Mouse (Mus musculus): ENCODE measurements around the gene 9530068E07Rik.
"Not testable (repeated sequence)": the region's sequence is repeated elsewhere in the genome, so short reads cannot be mapped to it uniquely, and the experiment has no call there.

9530068E07Rik gene

DNA sequence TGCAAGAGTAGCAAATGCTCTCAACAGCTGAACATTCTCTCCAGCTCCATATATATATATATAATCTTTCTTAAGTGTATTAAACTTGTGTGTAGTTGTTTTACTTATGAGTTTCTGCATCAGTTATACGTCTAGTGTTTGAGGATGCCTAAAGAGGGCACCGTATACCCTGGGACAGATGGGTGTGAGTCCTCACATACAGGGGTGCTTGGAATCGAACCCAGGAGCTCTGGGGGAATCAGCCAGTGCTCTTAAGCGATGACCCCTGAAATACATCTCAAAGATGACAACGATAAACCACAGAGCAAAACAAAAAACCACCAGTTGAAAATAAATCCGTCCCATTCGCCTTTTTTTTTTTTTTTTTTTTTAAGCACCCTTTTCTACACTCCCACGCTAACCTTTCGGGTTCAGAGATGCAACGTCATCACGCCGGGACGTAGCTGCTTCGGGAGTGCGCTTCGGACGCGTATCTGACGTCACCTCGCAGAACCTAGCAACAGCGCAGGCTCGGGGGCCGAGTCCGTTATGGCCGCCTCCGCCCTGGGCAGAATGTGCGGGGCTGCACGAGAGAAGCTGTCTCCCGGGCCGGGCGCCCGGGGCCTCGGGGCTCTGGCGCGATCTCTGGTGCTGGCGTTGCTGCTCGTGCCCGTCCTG is at the start of gene 9530068E07Rik:
Gene 9530068E07Rik (plus strand): TSS at position 489 of the 657 bp plus-strand sequence.
- DNase-seq (ENCODE audit: low read depth, low spot score), result peak; percentile 97
- Histone ChIP-seq H3K27me3 (ENCODE audit: control insufficient read depth, insufficient read depth, low read length, poor library complexity, severe bottlenecking) (no peaks in the 10 kb centered on the region), H3K36me3 (ENCODE audit: control insufficient read depth, insufficient read depth, low read length, poor library complexity, severe bottlenecking) (no peaks in the 10 kb centered on the region)

GRCm38 (mm10) chr11:52346635-52347005 is 49.6 kb upstream of the 9530068E07Rik start:
- DNase-seq (ENCODE audit: low read depth, low spot score), result peak; percentile 41
- Histone ChIP-seq H3K36me3 (ENCODE audit: control insufficient read depth, insufficient read depth, low read length, poor library complexity, severe bottlenecking) (no peaks in the 10 kb centered on the region), H3K27me3 (ENCODE audit: control insufficient read depth, insufficient read depth, low read length, poor library complexity, severe bottlenecking) (no peaks in the 10 kb centered on the region; the same call in 1 of the 2 replicates)

- no peaks in the 10 kb centered on the region for H3K36me3 ChIP-seq (ENCODE audit: control insufficient read depth, insufficient read depth, low read length, poor library complexity, severe bottlenecking)
- no peaks in the 10 kb centered on the region; the same call in 1 of the 2 replicates for H3K27me3 ChIP-seq (ENCODE audit: control insufficient read depth, insufficient read depth, low read length, poor library complexity, severe bottlenecking)
- DNase-seq (ENCODE audit: low read depth, low spot score), result no peak
Measured at GRCm38 (mm10) chr11:52348156-52348555, 48.1 kb upstream of the 9530068E07Rik start.

DNA sequence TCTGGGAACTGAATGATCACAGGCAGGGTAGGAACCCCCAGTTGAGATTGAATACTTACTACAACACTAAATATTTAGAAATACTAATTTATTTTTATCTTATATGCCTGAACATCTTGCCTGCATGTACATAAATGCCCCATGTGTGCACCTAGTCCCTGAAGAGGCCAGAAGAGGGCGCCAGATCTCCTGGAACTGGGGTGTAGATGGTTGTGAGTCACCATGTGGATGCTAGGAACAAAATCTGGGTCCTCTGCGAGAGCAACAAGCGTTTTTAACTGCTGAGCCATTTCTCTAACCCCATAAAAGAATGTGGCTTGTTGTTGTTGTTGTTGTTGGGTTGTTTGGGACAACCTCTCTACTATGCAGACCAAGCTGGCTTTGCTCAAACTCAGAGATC is 47.5 kb upstream of the 9530068E07Rik start:
- H3K36me3 ChIP-seq (ENCODE audit: control insufficient read depth, insufficient read depth, low read length, poor library complexity, severe bottlenecking), result no peaks in the 10 kb centered on the region
- no peaks in the 10 kb centered on the region; the same call in 1 of the 2 replicates for H3K27me3 ChIP-seq (ENCODE audit: control insufficient read depth, insufficient read depth, low read length, poor library complexity, severe bottlenecking)
- peak; percentile 54 for DNase-seq (ENCODE audit: low read depth, low spot score)

DNA sequence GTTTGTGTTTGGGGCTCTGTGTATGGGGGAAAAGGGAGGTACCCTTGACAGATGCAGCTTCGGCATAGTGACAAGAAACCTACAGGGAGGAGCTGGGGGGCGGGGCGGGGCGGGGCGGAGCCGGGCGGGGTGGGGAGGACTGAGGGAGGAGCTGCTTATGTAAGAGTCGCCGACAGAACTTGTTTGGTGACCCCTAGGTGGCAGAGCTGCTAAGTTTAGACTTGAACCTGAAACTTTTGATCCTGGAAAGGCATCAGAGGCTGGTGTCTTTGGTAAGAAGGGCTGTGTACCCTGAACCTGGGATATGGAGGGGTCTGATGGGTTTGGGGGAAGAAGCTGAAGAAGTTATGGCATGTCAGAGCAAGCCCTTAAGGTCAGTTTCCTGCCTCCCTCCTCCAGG is 45.3 kb upstream of the 9530068E07Rik start:
- Histone ChIP-seq H3K36me3 (ENCODE audit: control insufficient read depth, insufficient read depth, low read length, poor library complexity, severe bottlenecking) (no peaks in the 10 kb centered on the region), H3K27me3 (ENCODE audit: control insufficient read depth, insufficient read depth, low read length, poor library complexity, severe bottlenecking) (no peaks in the 10 kb centered on the region)
- peak; percentile 85 for DNase-seq (ENCODE audit: low read depth, low spot score)

- H3K36me3 ChIP-seq (ENCODE audit: control insufficient read depth, insufficient read depth, low read length, poor library complexity, severe bottlenecking), result no peaks in the 10 kb centered on the region
- H3K27me3 ChIP-seq (ENCODE audit: control insufficient read depth, insufficient read depth, low read length, poor library complexity, severe bottlenecking), result no peaks in the 10 kb centered on the region
- DNase-seq (ENCODE audit: low read depth, low spot score), result no peak
Measured at GRCm38 (mm10) chr11:52352271-52352670, 44.0 kb upstream of the 9530068E07Rik start.

DNA sequence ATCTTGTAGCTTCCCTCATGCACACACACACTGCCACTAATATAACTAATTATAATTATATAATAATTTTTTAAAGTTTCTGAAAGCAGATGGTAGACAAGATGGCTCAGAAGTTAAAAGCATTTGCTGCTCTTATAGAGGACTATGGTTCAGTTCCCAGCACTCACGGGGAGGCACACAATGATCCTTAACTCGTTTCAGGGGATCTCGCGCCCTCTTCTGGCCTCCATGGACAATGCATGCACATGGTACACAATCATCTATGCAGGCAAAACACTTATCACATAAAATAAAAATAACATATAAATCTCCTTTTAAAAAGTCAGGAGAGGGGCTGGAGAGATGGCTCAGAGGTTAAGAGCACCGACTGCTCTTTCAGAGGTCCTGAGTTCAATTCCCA is 41.6 kb upstream of the 9530068E07Rik start:
- H3K27me3 ChIP-seq (ENCODE audit: control insufficient read depth, insufficient read depth, low read length, poor library complexity, severe bottlenecking), result no peaks in the 10 kb centered on the region
- no peak for DNase-seq (ENCODE audit: low read depth, low spot score)

DNA sequence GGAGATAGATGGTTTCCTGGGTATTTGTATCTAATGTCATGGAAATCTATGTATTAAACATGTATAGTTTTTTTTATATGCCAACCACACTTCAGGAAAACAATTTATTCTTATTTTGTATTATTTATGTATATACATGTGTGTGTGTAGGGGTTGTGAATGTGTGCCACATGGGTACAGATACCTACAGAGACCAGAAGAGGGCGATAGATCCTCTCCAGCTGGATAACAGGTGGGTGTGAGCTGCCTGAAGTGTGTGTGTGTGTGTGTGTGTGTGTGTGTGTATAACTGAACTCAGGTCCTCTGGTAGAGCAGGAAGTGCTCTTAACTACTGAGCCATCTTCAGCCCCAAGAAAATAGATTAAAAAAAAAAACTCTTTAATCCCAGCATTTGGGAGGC is 40.6 kb upstream of the 9530068E07Rik start:
- no peaks in the 10 kb centered on the region for H3K27me3 ChIP-seq (ENCODE audit: control insufficient read depth, insufficient read depth, low read length, poor library complexity, severe bottlenecking)
- peak; percentile 26 for DNase-seq (ENCODE audit: low read depth, low spot score)
- no peaks in the 10 kb centered on the region for H3K36me3 ChIP-seq (ENCODE audit: control insufficient read depth, insufficient read depth, low read length, poor library complexity, severe bottlenecking)

More for the DNA sequence above, 41.6 kb upstream of the 9530068E07Rik start:
- H3K36me3 ChIP-seq (ENCODE audit: control insufficient read depth, insufficient read depth, low read length, poor library complexity, severe bottlenecking), result no peaks in the 10 kb centered on the region

DNA sequence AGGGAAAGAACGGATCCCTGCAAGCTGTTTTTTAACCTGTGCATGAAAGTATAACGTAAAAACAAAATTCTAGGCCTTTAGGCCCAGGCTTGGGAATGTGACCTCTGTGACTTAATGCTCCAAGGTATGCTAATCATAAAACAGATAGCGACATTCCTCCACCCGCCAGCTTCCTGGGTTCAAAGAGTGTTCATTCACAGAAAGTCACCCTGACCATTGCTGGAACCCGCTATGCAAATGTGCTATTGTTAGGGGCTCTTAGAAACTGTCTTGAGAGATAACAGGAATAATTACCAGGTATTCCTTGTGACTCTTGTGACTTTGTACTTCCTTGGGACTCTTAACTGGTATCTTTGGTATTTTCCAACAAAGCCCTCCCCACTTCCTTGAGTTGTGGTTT is 39.1 kb upstream of the 9530068E07Rik start:
- not testable (repeated sequence) for H3K36me3 ChIP-seq (ENCODE audit: control insufficient read depth, insufficient read depth, low read length, poor library complexity, severe bottlenecking); DNase-seq (ENCODE audit: low read depth, low spot score)

DNA sequence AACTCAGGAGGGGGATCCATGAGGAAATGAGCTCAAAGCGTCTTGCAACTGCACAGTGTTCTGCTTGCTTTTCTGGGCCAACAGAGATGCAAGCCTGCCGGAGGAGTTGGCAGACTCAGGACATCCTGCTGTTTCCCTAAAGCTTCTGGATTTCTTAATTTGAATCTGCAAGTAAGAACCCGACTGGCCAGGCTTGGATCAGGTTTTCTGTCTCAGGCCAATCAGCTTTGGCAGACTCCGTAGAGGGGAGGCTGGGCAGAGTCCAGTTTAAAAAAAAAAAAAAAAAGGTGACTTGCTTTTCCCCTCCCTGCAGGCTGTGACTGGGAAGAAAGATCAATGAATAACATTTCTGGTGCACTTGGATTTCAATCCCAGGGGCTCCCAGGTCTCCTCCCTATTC is 37.7 kb upstream of the 9530068E07Rik start:
- H3K36me3 ChIP-seq (ENCODE audit: control insufficient read depth, insufficient read depth, low read length, poor library complexity, severe bottlenecking), result no peaks in the 10 kb centered on the region
- no peak for DNase-seq (ENCODE audit: low read depth, low spot score)
- no peaks in the 10 kb centered on the region for H3K27me3 ChIP-seq (ENCODE audit: control insufficient read depth, insufficient read depth, low read length, poor library complexity, severe bottlenecking)

More for the DNA sequence above, 39.1 kb upstream of the 9530068E07Rik start:
- not testable (repeated sequence) for H3K27me3 ChIP-seq (ENCODE audit: control insufficient read depth, insufficient read depth, low read length, poor library complexity, severe bottlenecking)

- H3K36me3 ChIP-seq (ENCODE audit: control insufficient read depth, insufficient read depth, low read length, poor library complexity, severe bottlenecking), result no peaks in the 10 kb centered on the region
- no peaks in the 10 kb centered on the region for H3K27me3 ChIP-seq (ENCODE audit: control insufficient read depth, insufficient read depth, low read length, poor library complexity, severe bottlenecking)
- DNase-seq (ENCODE audit: low read depth, low spot score), result peak; percentile 54
Measured at GRCm38 (mm10) chr11:52359686-52360470, 36.4 kb upstream of the 9530068E07Rik start.

DNA sequence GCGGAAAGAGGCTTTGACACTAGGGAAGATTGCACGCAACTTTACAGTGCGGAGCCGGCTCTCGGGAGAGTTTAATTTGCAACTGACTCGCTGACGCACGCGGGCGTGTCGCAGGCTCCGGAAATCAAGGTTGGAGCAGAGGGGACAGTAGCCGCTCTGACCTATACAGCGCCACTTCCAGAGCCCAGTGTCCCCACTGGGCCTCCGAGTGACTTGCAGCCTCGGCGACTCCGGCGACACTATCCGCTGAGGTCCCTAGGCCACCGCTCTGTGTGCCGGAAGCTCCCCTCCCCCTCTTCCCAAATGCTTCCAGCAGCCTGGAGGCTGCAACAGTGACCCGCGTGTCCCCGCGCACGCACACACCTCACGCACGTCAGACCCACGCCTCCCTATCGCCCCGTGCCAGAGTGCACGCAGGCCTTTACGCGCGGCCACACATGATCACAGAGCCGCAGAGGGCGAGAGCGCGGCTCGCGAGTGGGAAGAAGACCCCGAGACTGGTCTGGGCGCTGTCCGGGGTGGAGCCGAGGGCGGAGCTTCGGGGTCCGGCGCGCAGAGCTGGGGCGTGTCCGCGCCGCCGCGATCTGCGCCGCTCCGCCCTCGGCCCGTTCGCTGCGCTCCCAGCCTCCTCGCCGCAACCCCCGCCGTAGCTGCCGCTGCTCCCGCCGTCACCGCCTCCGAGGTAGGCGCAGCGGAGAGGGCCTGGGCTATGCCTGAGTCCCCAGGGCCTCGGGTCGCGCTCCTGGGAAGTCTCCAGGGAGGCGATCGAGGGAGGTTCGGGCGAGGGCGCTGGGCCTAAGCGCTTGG is 35.6 kb upstream of the 9530068E07Rik start, which contains the start of gene Vdac1:
Gene Vdac1 (plus strand): TSS at position 390 of the 807 bp plus-strand sequence.
- Histone ChIP-seq H3K27me3 (ENCODE audit: control insufficient read depth, insufficient read depth, low read length, poor library complexity, severe bottlenecking) (no peaks in the 10 kb centered on the region), H3K36me3 (ENCODE audit: control insufficient read depth, insufficient read depth, low read length, poor library complexity, severe bottlenecking) (no peaks in the 10 kb centered on the region)
- DNase-seq (ENCODE audit: low read depth, low spot score), result peak; percentile 87

GRCm38 (mm10) chr11:52361287-52361921 is 34.8 kb upstream of the 9530068E07Rik start:
- no peaks in the 10 kb centered on the region for H3K27me3 ChIP-seq (ENCODE audit: control insufficient read depth, insufficient read depth, low read length, poor library complexity, severe bottlenecking)
- no peak for DNase-seq (ENCODE audit: low read depth, low spot score)
- no peaks in the 10 kb centered on the region for H3K36me3 ChIP-seq (ENCODE audit: control insufficient read depth, insufficient read depth, low read length, poor library complexity, severe bottlenecking)

DNA sequence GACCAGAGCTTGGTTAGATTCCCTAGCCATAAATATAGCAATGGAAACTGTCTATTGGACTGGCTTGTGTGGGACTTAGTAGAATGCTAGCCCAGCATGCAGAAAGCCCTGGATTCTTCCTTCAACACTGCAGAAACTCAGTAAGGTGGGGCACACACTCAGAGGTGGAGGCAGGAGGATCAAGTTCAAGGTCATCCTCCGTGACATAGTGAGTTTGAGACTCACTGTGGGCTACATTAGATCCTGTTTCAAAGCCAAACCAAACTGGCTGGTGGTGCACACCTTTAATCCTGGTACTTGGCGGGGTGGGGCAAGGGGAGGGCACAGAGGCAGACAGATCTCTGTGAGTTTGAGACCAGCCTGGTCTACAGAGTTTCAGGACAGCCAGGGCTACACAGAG is 31.9 kb upstream of the 9530068E07Rik start:
- DNase-seq (ENCODE audit: low read depth, low spot score), result no peak
- no peaks in the 10 kb centered on the region for H3K27me3 ChIP-seq (ENCODE audit: control insufficient read depth, insufficient read depth, low read length, poor library complexity, severe bottlenecking)
- no peaks in the 10 kb centered on the region for H3K36me3 ChIP-seq (ENCODE audit: control insufficient read depth, insufficient read depth, low read length, poor library complexity, severe bottlenecking)

Measured in splenic B cell, adult 2 months (primary cell).